Mouse (Mus musculus): Measurements from ENCODE around the gene Gm13697. TPM values are rescaled to one million over a fixed set of nuclear protein-coding genes. Genes with fewer than 3 reads are reported as not detected.

The Gm13697 gene
- polyA plus RNA-seq, 2 experiments from 2014 or later, result not detected

DNA sequence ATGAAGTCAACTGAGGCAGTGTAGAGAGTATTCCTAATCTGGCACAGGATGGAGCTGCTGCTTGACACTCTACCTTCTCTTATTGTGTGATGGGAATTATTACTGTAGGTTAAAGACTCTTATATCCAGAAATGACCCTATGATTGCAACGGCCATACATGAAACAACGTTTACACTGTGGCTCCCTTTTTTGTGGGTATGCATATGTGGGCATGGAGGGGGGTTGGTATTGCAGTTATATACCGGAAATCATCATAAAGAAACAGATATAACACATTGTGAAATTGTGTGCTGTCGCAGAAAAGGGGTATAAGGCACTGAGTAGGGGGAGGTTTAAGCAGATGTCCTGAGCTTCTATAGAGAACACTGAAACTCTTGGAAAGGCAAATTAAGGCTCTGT, 51.5 kb downstream of the Gm13697 start:
- no peak for ATAC-seq

Other genes starting within 250 kb of the Gm13697 start
- under 1 TPM; 0.34 to 0.50 TPM for gene Fam171b, start 172.1 kb upstream of the Gm13697 start, polyA plus RNA-seq (2017; shearing (Covaris generic))
- gene Zswim2, start 43.5 kb upstream of the Gm13697 start, polyA plus RNA-seq (2017; shearing (Covaris generic)), result not detected
- not detected for gene Gm13698, start 29.1 kb upstream of the Gm13697 start, polyA plus RNA-seq (2017; shearing (Covaris generic))
- gene Gm13693, start 23.2 kb upstream of the Gm13697 start, polyA plus RNA-seq (2017; shearing (Covaris generic)), result not detected
- gene Gm13695, start 17.4 kb upstream of the Gm13697 start, polyA plus RNA-seq (2017; shearing (Covaris generic)), result not detected
- not detected for gene Gm13696, start 11.6 kb upstream of the Gm13697 start, polyA plus RNA-seq (2017; shearing (Covaris generic))
- gene Gm13694, start 5.8 kb upstream of the Gm13697 start, polyA plus RNA-seq (2017; shearing (Covaris generic)), result not detected
- not detected for gene Gm13691, start 5.8 kb downstream of the Gm13697 start, polyA plus RNA-seq (2017; shearing (Covaris generic))